Mouse (Mus musculus) heart, postnatal 0 days (tissue): Measurements from ENCODE around the gene Ccdc155. TPM values are rescaled to one million over a fixed set of nuclear protein-coding genes. Genes with fewer than 3 reads are reported as not detected.

Experiments
- ATAC-seq: fragments of 200-750 bp; cut with Nextera tagmentation; 2 replicates; pipeline ENCODE4 v1.8.0; 2017; ENCODE audit warnings: low read depth, moderate number of reproducible peaks, moderate library complexity; ENCODE audit not compliant: insufficient read depth
- DNase-seq: peaks from one replicate; pipeline ENCODE4 v3.0.0-alpha.2; 2016; ENCODE audit warnings: low spot score
- H3K27ac ChIP-seq: fragments of 300-500 bp; sonication (generic); 2 replicates; pipeline ENCODE4 v1.5.1; 2014; ENCODE audit warnings: low read depth, mild to moderate bottlenecking
- H3K27me3 ChIP-seq: fragments of 300-500 bp; sonication (generic); 2 replicates; pipeline ENCODE4 v1.6.1; 2014; ENCODE audit warnings: low read length, mixed read lengths; ENCODE audit not compliant: control insufficient read depth, insufficient read depth
- H3K36me3 ChIP-seq: fragments of 300-500 bp; sonication (generic); replicated peaks from 2 replicates; pipeline ENCODE4 v1.6.1; 2014; ENCODE audit warnings: low read length, mixed read lengths; ENCODE audit not compliant: control insufficient read depth, insufficient read depth
- H3K4me1 ChIP-seq: fragments of 300-500 bp; sonication (generic); 2 replicates; pipeline ENCODE4 v1.6.1; 2014; ENCODE audit warnings: antibody characterized with exemption; ENCODE audit not compliant: control insufficient read depth, insufficient read depth
- H3K4me2 ChIP-seq: fragments of 300-500 bp; sonication (generic); 2 replicates; pipeline ENCODE4 v1.6.1; 2014; ENCODE audit warnings: low read depth, mild to moderate bottlenecking, low read length, moderate library complexity
- H3K4me3 ChIP-seq: fragments of 300-500 bp; sonication (generic); 2 replicates; pipeline ENCODE4 v1.5.1; 2014; ENCODE audit warnings: low read depth, low read length
- H3K9ac ChIP-seq: fragments of 300-500 bp; sonication (generic); replicated peaks from 2 replicates; pipeline ENCODE4 v1.6.1; 2014; ENCODE audit warnings: low read depth, low read length, mixed read lengths
- H3K9me3 ChIP-seq: fragments of 300-500 bp; sonication (generic); replicated peaks from 2 replicates; pipeline ENCODE4 v1.6.1; 2016; ENCODE audit warnings: low read length; ENCODE audit not compliant: control insufficient read depth
- CTCF ChIP-seq: IDR thresholded peaks from 2 replicates; pipeline ENCODE4 v1.5.1; 2016; ENCODE audit warnings: antibody characterized with exemption, control low read depth, low read depth
- EP300 ChIP-seq: IDR thresholded peaks from 2 replicates; pipeline ENCODE4 v1.6.1; 2016; ENCODE audit warnings: antibody characterized with exemption, low read depth
- WGBS: fragments of 180-500 bp; shearing (Covaris S2); extraction: QIAGEN DNeasy Blood & Tissue Kit; methylation state at CpG from one replicate; pipeline ENCODE4 v1.1.7; 2014; 5-methylcytosine and 5-hydroxymethylcytosine counted together
- polyA plus RNA-seq: library from polyadenylated mRNA; unstranded; fragments of >200 nt; fragmentation: Nextera tagmentation; extraction: Ambion mirVana; gene quantifications from 2 replicates; pipeline ENCODE4 v1.2.1, GENCODE M21; 2015
- total RNA-seq: library from RNA; depleted of rRNA; stranded (reverse); fragments of >200 nt; gene quantifications from 2 replicates; pipeline ENCODE4 v1.2.3, GENCODE M21; 2014; ENCODE audit warnings: low replicate concordance

Ccdc155 gene
- total and polyA plus RNA-seq, 2 experiments from 2014 or later = 0.14 TPM; not detected in 1

DNA sequence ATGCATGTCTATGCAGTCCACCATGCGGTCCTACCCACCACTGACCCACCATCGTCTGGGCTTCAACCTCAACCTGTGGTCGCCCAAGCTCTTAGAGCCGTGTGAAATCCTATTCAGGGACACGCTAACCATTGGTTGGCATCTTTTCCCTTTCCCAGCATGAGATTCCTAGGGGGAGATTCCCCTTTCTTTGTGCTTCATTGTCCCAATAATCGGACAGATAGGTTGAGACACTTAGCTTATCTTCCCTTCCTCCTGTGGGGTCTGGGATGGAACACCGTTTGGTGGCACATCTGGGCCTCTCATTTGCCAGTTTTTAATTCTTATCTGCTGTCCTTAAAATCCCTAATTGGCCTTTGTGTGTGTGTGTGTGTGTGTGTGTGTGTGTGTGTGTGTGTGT, 35.4 kb upstream of the Ccdc155 start:
- no peak overlapping the region for H3K4me2 ChIP-seq
- H3K4me3 ChIP-seq = no peak overlapping the region
- no peaks in the 10 kb centered on the region for H3K27me3 ChIP-seq
- 0 out of 2 replicates have a peak, but pooled peaks cover 12% of the 10 kb centered on the region for H3K4me1 ChIP-seq
- no peak overlapping the region for H3K9ac ChIP-seq
- H3K36me3 ChIP-seq = no peaks in the 10 kb centered on the region
- no peaks in the 10 kb centered on the region for H3K9me3 ChIP-seq
- no peak for ATAC-seq
- no peak overlapping the region for H3K27ac ChIP-seq
- 85% methylated on average over 7 of the region's 7 CpGs for WGBS
- DNase-seq = no peak
- TF ChIP-seq CTCF (no peak), EP300 (no peak)

DNA sequence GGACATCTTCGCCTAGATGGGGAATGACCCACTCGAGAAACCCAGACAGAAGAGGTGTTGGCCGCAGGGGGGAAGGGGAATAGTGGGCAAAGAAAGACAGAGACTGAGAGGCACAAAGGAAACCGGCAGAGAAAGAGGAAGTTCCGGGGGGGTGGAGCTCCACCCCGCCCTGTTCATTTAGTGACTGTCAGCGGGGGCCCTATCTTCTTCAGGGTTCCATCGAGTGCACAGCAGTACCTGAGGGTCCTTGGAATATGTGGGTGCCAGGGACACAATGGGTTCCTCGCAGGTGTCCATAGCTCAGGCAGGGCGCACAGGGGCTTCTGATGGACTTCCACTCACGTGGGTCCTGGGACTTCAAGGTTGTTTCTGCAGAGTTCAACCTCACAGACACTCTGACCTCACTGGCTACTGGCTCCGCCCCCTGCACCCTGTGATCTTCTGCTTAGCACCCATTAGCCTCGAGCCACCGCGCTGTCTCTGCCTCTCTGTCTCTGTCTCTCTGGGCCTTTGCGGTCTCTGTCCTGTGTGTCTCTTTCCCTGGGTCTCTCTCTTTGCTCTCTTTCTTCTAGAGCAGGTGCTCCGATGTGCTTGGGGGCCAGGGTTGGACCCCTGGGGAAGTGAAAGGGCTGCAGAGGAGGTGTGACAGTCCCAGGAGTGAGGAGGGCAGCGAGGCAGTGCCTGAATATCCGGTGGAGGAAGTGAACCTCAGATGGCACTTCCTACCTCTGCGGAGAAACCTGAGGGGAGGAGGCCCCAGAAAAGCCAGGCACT, 34.2 kb upstream of the Ccdc155 start, which contains the start of gene Cd37:
Gene Cd37 (minus strand): TSS at position 393 of the 774 bp plus-strand sequence.
- peaks cover 22% of the 10 kb centered on the region for H3K4me1 ChIP-seq
- ATAC-seq = no peak
- peak within 1 kb of the TSS; percentile 22; the same call in 1 of the 2 replicates for H3K4me3 ChIP-seq
- no peak for TF ChIP-seq CTCF
- no peak for TF ChIP-seq EP300
- DNase-seq = no peak
- H3K27ac ChIP-seq = no peak within 1 kb of the TSS
- H3K9ac ChIP-seq = no peak within 1 kb of the TSS; the same call in 1 of the 2 replicates
- WGBS = 37% methylated on average over 20 of the region's 20 CpGs
- H3K9me3 ChIP-seq = no peaks in the 10 kb centered on the region
- no peaks in the 10 kb centered on the region for H3K36me3 ChIP-seq
- no peaks in the 10 kb centered on the region for H3K27me3 ChIP-seq
- H3K4me2 ChIP-seq = peak within 1 kb of the TSS; percentile 22; the same call in 1 of the 2 replicates

DNA sequence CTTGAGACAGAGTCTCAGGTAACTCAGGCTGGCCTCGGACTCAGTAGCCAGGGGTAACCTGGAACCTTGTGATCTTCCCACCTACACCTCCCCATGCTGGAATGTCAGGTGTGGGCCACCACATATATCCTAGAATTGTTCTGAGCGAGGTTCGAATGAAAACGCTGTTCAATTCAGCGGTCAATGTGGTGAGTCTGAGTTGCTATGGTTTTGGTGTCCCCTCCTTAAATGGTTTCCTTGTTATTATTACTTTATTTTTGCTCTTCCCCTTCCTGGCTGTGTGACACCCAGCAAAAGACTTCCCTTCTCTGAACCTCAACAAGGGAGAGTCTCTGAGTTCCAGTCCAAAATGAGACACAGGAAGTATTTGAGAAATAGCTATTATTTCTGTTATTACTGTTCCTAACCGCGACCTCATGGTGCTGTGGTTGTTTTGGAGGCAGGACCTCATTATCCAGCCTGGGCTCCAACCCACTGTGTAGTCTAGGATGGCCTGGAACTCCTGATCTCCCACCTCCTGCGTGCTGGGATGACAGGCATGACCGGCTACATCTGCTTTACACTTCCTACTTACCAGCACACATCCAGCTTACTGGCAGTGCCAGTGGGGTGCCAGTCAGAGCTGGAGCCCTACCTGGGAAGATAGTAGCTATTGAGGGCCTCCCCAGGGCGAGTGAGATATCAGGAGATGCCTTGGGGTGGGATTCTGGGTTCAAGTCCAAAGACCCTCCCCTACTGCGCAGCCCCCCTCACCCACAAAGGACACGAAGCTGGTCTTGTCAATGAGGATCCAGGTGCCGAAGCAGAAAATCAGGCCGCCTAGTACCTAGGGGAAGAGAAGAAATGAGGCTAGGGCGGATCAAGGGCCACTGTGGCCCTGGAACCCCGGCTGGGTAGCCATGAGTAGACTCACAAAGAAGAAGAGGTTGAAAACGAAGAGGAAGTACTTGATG, 33.3 kb upstream of the Ccdc155 start:
- H3K27ac ChIP-seq = no peak overlapping the region
- no peak overlapping the region; the same call in 1 of the 2 replicates for H3K9ac ChIP-seq
- DNase-seq (no peak), ATAC-seq (no peak)
- peak overlapping the region; percentile 22; the same call in 1 of the 2 replicates for H3K4me3 ChIP-seq
- peaks cover 26% of the 10 kb centered on the region for H3K4me1 ChIP-seq
- 77% methylated on average over 17 of the region's 17 CpGs for WGBS
- H3K9me3 ChIP-seq = no peaks in the 10 kb centered on the region
- peak overlapping the region; percentile 22; the same call in 1 of the 2 replicates for H3K4me2 ChIP-seq
- H3K36me3 ChIP-seq = 0 out of 2 replicates have a peak, but pooled peaks cover 3% of the 10 kb centered on the region
- no peaks in the 10 kb centered on the region for H3K27me3 ChIP-seq
- TF ChIP-seq EP300 (no peak), CTCF (no peak)

DNA sequence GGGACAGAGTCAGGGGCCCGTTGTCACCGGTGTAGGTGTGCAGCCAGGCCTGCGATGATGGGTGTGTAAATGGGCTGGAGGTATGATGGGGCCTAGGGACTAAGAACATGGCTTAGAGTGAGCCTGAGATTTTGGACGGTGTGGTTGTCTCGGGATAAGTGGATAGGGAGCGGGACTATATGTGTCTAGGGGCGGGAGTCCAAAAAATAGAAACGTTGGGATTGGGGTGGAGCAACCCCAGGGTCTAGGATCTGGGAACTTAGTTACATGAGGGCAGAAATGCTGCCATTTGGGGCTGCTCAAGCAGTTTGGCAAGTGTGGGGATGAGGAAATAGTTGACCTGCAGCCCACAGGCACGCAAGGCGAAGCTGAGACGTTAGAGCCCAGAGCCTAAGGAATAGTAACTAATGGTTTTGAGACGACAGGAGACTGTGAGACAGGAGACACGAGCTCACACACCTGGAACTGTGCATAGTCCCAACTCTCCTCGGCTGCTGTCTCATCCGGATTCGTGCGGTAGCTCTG, 31.0 kb upstream of the Ccdc155 start:
- H3K9ac ChIP-seq = no peak overlapping the region
- no peaks in the 10 kb centered on the region for H3K9me3 ChIP-seq
- ATAC-seq = no peak
- whole genome bisulfite sequencing = 47% methylated on average over 17 of the region's 17 CpGs
- TF ChIP-seq CTCF (no peak), EP300 (no peak)
- no peak for DNase-seq
- peaks cover 25% of the 10 kb centered on the region for H3K36me3 ChIP-seq
- H3K4me3 ChIP-seq = peak overlapping the region; percentile 12
- H3K4me2 ChIP-seq = peak overlapping the region; percentile 52
- no peak overlapping the region for H3K27ac ChIP-seq
- H3K27me3 ChIP-seq = no peaks in the 10 kb centered on the region
- H3K4me1 ChIP-seq = peaks cover 22% of the 10 kb centered on the region

DNA sequence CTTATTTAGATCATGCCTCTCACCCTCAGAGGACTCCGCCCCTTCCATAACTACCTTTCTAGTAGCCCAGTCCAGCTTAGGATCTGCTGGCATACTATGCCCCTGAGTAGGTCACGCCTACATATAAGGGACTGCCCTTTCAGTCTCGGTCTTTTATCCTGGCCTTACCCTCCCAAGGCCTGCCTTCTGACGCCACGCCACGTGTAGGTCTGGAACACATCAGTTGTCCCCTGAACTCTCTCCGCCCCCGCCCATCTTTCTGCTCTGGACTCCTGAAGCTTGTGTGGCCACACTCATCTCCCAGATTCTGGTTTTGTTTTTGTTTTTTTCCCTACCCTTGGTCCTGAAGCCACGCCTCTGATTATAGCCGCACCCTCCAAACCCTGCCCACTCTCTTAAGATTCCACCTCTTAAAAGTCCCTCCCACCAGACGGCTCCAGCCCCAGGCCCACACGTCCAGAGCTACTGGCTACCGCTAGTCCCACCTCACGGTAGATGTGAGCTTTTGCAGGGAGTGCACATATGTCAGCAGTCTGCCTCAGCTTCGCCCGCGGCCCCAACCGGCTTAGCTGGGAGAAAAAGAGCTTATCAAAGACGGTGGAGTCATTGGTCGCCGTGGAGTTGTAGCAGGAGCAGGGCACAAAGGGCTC, 30.4 kb upstream of the Ccdc155 start:
- H3K27ac ChIP-seq = no peak overlapping the region
- peak; percentile 66 for ATAC-seq
- H3K9ac ChIP-seq = no peak overlapping the region
- peaks cover 21% of the 10 kb centered on the region for H3K4me1 ChIP-seq
- H3K27me3 ChIP-seq = no peaks in the 10 kb centered on the region
- H3K4me3 ChIP-seq = peak overlapping the region; percentile 12
- WGBS = 7% methylated on average over 21 of the region's 21 CpGs
- no peaks in the 10 kb centered on the region for H3K9me3 ChIP-seq
- peaks cover 25% of the 10 kb centered on the region for H3K36me3 ChIP-seq
- TF ChIP-seq CTCF = no peak
- DNase-seq = peak; percentile 63
- peak overlapping the region; percentile 52 for H3K4me2 ChIP-seq
